Mouse (Mus musculus) heart, postnatal 0 days (tissue): ENCODE data around the gene Cdca3. TPM values are rescaled to one million over a fixed set of nuclear protein-coding genes. Genes with fewer than 3 reads are reported as not detected.

Source experiments
- ATAC-seq: fragments of 200-750 bp; cut with Nextera tagmentation; 2 replicates; pipeline ENCODE4 v1.8.0; 2017; ENCODE audit warnings: low read depth, moderate number of reproducible peaks, moderate library complexity; ENCODE audit not compliant: insufficient read depth
- DNase-seq: peaks from one replicate; pipeline ENCODE4 v3.0.0-alpha.2; 2016; ENCODE audit warnings: low spot score
- H3K27ac ChIP-seq: fragments of 300-500 bp; sonication (generic); 2 replicates; pipeline ENCODE4 v1.5.1; 2014; ENCODE audit warnings: low read depth, mild to moderate bottlenecking
- H3K27me3 ChIP-seq: fragments of 300-500 bp; sonication (generic); 2 replicates; pipeline ENCODE4 v1.6.1; 2014; ENCODE audit warnings: low read length, mixed read lengths; ENCODE audit not compliant: control insufficient read depth, insufficient read depth
- H3K36me3 ChIP-seq: fragments of 300-500 bp; sonication (generic); replicated peaks from 2 replicates; pipeline ENCODE4 v1.6.1; 2014; ENCODE audit warnings: low read length, mixed read lengths; ENCODE audit not compliant: control insufficient read depth, insufficient read depth
- H3K4me1 ChIP-seq: fragments of 300-500 bp; sonication (generic); 2 replicates; pipeline ENCODE4 v1.6.1; 2014; ENCODE audit warnings: antibody characterized with exemption; ENCODE audit not compliant: control insufficient read depth, insufficient read depth
- H3K4me2 ChIP-seq: fragments of 300-500 bp; sonication (generic); 2 replicates; pipeline ENCODE4 v1.6.1; 2014; ENCODE audit warnings: low read depth, mild to moderate bottlenecking, low read length, moderate library complexity
- H3K4me3 ChIP-seq: fragments of 300-500 bp; sonication (generic); 2 replicates; pipeline ENCODE4 v1.5.1; 2014; ENCODE audit warnings: low read depth, low read length
- H3K9ac ChIP-seq: fragments of 300-500 bp; sonication (generic); replicated peaks from 2 replicates; pipeline ENCODE4 v1.6.1; 2014; ENCODE audit warnings: low read depth, low read length, mixed read lengths
- H3K9me3 ChIP-seq: fragments of 300-500 bp; sonication (generic); replicated peaks from 2 replicates; pipeline ENCODE4 v1.6.1; 2016; ENCODE audit warnings: low read length; ENCODE audit not compliant: control insufficient read depth
- CTCF ChIP-seq: IDR thresholded peaks from 2 replicates; pipeline ENCODE4 v1.5.1; 2016; ENCODE audit warnings: antibody characterized with exemption, control low read depth, low read depth
- EP300 ChIP-seq: IDR thresholded peaks from 2 replicates; pipeline ENCODE4 v1.6.1; 2016; ENCODE audit warnings: antibody characterized with exemption, low read depth
- WGBS: fragments of 180-500 bp; shearing (Covaris S2); extraction: QIAGEN DNeasy Blood & Tissue Kit; methylation state at CpG from one replicate; pipeline ENCODE4 v1.1.7; 2014; 5-methylcytosine and 5-hydroxymethylcytosine counted together
- polyA plus RNA-seq: library from polyadenylated mRNA; unstranded; fragments of >200 nt; fragmentation: Nextera tagmentation; extraction: Ambion mirVana; gene quantifications from 2 replicates; pipeline ENCODE4 v1.2.1, GENCODE M21; 2015
- total RNA-seq: library from RNA; depleted of rRNA; stranded (reverse); fragments of >200 nt; gene quantifications from 2 replicates; pipeline ENCODE4 v1.2.3, GENCODE M21; 2014; ENCODE audit warnings: low replicate concordance

Gene Cdca3
- total and polyA plus RNA-seq, 2 experiments from 2014 or later, result 52.9 to 95.9 TPM

DNA sequence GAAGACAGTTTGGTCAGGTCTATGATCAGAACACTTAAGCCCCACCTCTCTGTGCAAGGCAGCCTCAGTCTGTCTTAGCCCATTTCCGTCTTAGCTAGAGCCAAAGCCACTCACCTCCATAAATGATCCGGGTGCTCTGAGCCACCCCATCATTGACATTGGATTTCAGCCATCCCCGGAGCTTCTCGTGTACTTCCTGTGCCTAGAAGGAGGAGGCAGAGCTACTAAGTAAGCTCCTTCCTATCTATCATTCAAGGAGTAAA is 18.0 kb upstream of the Cdca3 start:
- TF ChIP-seq EP300 (no peak), CTCF (no peak)
- H3K9me3 ChIP-seq, result no peaks in the 10 kb centered on the region
- H3K27ac ChIP-seq, result no peak overlapping the region
- WGBS, result 43% methylated on average over 4 of the region's 4 CpGs
- ATAC-seq, result no peak
- H3K4me1 ChIP-seq, result peaks cover 22% of the 10 kb centered on the region
- H3K36me3 ChIP-seq, result peaks cover 30% of the 10 kb centered on the region
- H3K9ac ChIP-seq, result no peak overlapping the region
- H3K4me3 ChIP-seq, result no peak overlapping the region
- H3K27me3 ChIP-seq, result no peaks in the 10 kb centered on the region
- DNase-seq, result no peak
- no peak overlapping the region for H3K4me2 ChIP-seq

DNA sequence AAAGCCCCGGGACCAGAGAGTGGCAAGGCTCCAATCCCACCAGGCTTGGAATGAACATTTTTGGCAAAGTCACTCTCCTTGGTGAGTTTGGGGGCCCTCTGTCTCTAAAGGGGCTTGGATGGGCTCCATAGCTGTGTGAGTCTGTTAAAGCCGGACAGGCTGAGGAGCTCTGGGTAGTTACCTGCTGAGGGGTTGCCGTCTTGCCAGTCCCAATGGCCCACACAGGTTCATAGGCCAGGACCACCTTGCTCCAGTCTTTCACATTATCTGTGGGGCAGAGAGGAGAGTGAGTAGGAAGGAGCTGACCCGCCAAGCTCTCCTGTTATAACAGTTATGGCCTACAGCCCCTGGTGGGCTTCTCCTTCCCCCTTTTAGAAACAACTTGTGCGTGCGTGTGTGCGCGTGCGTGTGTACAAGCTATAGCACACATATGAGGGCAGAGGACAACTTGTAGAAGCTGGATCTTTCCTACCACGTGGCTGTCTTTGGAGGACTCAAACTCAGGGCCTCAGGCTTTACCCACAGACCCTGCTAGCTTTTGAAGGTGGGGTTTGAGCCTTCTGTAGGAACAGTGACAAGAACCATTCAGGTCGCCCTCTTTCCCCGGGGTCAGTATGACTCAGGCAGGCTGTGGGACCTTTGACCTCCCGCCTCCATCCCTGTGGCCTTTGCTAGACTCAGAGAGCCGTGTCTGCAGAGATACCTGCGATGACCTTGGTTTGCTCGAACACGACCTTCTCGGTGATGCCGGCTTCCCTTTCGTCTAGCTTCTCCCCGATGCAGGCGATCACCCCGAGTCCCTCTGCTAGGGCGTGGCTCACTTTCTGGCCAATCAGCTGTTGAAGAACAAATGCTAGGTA is 17.4 kb upstream of the Cdca3 start:
- Histone ChIP-seq H3K9ac (peak overlapping the region; percentile 91), H3K27me3 (no peaks in the 10 kb centered on the region), H3K9me3 (no peaks in the 10 kb centered on the region), H3K4me1 (peaks cover 22% of the 10 kb centered on the region), H3K4me2 (peak overlapping the region; percentile 79), H3K36me3 (peaks cover 36% of the 10 kb centered on the region), H3K4me3 (peak overlapping the region; percentile 71), H3K27ac (no peak overlapping the region)
- no peak for TF ChIP-seq EP300
- no peak for TF ChIP-seq CTCF
- no peak for DNase-seq
- WGBS, result 63% methylated on average over 24 of the region's 24 CpGs
- no peak for ATAC-seq

DNA sequence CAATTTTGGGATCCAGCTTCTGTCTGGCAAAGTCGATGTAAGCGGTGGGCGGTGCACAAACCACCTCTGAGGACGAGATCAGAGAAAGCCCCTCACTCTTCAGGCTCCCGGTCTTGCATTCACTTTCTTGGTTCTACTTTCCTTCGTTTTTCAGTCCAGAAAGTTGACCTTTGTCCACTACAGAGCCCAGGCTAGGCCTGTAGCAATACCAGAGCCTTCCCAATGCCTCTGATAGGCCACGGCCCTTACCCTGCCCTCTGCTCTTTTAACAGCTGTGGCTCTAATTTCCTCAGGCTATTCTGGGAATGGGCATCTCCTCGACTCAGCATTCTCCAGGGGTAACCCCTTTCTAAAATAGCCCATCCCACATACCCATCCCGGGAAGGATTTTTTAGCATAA is 16.5 kb upstream of the Cdca3 start:
- Histone ChIP-seq H3K9me3 (no peaks in the 10 kb centered on the region), H3K4me2 (peak overlapping the region; percentile 79), H3K36me3 (peaks cover 45% of the 10 kb centered on the region), H3K9ac (peak overlapping the region; percentile 91), H3K4me1 (peaks cover 17% of the 10 kb centered on the region), H3K27ac (peak overlapping the region; percentile 96), H3K4me3 (peak overlapping the region; percentile 71), H3K27me3 (no peaks in the 10 kb centered on the region)
- no peak for DNase-seq
- 12% methylated on average over 9 of the region's 9 CpGs for WGBS
- TF ChIP-seq CTCF (no peak), EP300 (no peak)
- no peak for ATAC-seq

DNA sequence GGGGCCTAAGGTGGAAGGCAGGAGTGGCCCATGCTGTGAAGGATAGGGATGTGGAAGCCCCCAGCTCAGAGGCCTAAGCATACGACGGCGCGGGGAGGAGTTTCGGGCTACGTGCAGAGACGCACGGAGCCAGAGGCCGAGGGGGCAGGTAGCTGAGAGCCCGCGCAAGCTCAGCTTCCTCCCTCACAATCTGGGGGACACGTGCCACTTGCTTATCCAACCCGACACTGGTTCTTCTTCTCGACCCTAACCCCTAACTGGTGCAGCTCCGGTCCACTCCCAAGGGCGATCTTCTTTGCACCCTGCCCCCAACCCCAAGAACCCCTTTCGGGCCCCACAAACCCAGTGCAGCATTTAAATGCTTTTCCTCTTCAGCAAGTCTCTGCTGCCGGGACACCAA is 15.9 kb upstream of the Cdca3 start:
- DNase-seq, result peak; percentile 75
- TF ChIP-seq CTCF, result no peak
- TF ChIP-seq EP300, result no peak
- H3K4me3 ChIP-seq, result peak overlapping the region; percentile 71
- ATAC-seq, result peak; percentile 65
- under 1% methylated on average over 18 of the region's 18 CpGs for WGBS
- peaks cover 13% of the 10 kb centered on the region; the same call in 1 of the 2 replicates for H3K4me1 ChIP-seq
- peak overlapping the region; percentile 96 for H3K27ac ChIP-seq
- H3K9ac ChIP-seq, result peak overlapping the region; percentile 91
- peaks cover 52% of the 10 kb centered on the region for H3K36me3 ChIP-seq
- H3K4me2 ChIP-seq, result peak overlapping the region; percentile 79
- H3K9me3 ChIP-seq, result no peaks in the 10 kb centered on the region
- no peaks in the 10 kb centered on the region for H3K27me3 ChIP-seq

DNA sequence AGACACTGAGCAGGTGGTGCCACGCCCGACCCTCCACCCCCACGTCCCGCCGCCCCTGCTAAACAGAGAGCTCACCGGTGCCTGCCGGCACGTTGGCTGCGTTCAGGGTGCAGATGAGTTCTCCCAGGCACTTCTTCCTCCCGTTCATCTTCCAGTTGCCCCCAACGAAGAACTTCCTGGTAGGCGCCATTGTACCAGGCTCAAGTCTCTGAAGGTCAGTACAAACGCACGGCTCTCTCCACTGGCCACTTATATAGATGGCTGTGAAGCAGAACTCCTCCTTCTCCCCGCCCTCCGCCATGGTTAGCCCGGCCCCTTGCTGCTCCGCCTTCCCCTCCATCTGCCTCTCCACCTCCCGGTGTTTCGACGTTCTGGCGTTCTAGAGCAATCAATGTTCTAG is 15.4 kb upstream of the Cdca3 start, which contains the start of gene Tpi1:
Gene Tpi1 (minus strand): TSS at position 364 of the 400 bp plus-strand sequence.
- Histone ChIP-seq H3K9me3 (no peaks in the 10 kb centered on the region), H3K4me3 (peak within 1 kb of the TSS; percentile 71), H3K27ac (peak within 1 kb of the TSS; percentile 96), H3K4me2 (peak within 1 kb of the TSS; percentile 79), H3K27me3 (no peaks in the 10 kb centered on the region), H3K36me3 (peaks cover 56% of the 10 kb centered on the region), H3K9ac (peak within 1 kb of the TSS; percentile 91), H3K4me1 (peaks cover 13% of the 10 kb centered on the region; the same call in 1 of the 2 replicates)
- WGBS, result under 1% methylated on average over 22 of the region's 22 CpGs
- TF ChIP-seq CTCF (no peak), EP300 (0 out of 2 replicates have a peak, but pooled peaks have one; percentile 24)
- ATAC-seq (peak; percentile 89), DNase-seq (peak; percentile 97)
